Mouse (Mus musculus) bone marrow, adult 2 months (tissue): ENCODE measurements around the gene Dicer1.

ENCODE experiments used
- CTCF ChIP-seq: fragments of 200-500 bp; IDR thresholded peaks from 2 replicates; pipeline ENCODE4 v1.5.1; 2011; ENCODE audit warnings: low read length, control low read depth; ENCODE audit not compliant: control insufficient read depth, insufficient read depth
- POLR2A ChIP-seq: fragments of 200-500 bp; IDR thresholded peaks from 2 replicates; pipeline ENCODE4 v1.6.1; 2011; ENCODE audit warnings: low read depth, mild to moderate bottlenecking, control low read depth, low read length, borderline replicate concordance; ENCODE audit not compliant: control insufficient read depth

DNA sequence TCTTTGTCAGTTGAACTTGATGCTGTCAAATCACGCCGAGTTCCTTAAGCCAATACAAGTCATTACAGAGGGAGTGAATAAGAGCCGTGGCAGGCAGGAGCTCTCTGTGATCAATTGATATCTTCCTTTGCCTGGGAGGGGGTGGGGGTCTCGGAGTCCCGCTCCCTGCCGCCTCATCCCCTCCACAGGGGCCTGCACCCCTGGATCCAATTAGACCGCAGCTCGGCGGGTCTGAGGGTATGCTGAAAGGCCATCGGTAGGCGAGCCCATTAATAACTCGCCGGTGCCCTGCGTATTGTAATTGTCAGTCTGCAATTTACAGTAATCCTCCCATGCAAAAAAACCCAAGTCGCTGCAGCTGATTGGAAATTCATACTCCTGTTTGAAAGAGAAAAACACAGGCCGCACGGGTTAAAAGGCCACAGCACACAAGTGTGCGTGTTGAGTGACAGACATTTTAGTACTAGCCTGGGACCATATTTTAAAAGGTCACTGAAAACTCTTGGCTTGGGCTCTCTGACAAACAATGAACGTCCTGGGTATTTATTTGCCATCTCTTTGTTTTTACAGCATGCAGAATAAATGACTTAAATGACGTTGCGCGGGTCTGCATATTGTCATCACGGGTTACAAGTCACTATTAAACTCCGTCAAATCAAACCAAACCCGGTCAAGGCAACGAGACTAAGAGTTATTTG is 72.5 kb downstream of the Dicer1 start:
- TF ChIP-seq POLR2A: no peak
- TF ChIP-seq CTCF: no peak
